Mouse (Mus musculus): ENCODE data around the gene Sebox. TPM values are rescaled to one million over a fixed set of nuclear protein-coding genes. Genes with fewer than 3 reads are reported as not detected.
A peak's percentile ranks its signal among the peaks of the same experiment; 100 is the strongest.

Sebox gene
- polyA plus RNA-seq, 1 experiment from 2014 or later = 0.16 TPM

- Histone ChIP-seq H3K36me3 (replicated peaks; ENCODE audit: insufficient read depth, low read length) (0 out of 2 replicates have a peak, but pooled peaks cover 2% of the 10 kb centered on the region), H3K27ac (ENCODE audit: low read depth) (peak overlapping the region; percentile 92), H3K9ac (replicated peaks) (peak overlapping the region; percentile 82), H3K4me2 (ENCODE audit: low read depth, low read length) (peak overlapping the region; percentile 99), H3K4me3 (ENCODE audit: low read depth, low read length) (peak overlapping the region; percentile 83), H3K9me3 (ENCODE audit: low read length) (no peaks in the 10 kb centered on the region), H3K27me3 (ENCODE audit: insufficient read depth, low read length) (no peaks in the 10 kb centered on the region), H3K4me1 (ENCODE audit: insufficient read depth) (peaks cover 21% of the 10 kb centered on the region)
- DNase-seq (no peak), ATAC-seq (peak; percentile 9; the same call in 1 of the 2 replicates)
- WGBS (ENCODE audit: insufficient replicate concordance) = 8% methylated on average over 5 of the region's 5 CpGs
- 0 out of 2 replicates have a peak, but pooled peaks have one; percentile 8 for TF ChIP-seq EP300 (IDR thresholded peaks at IDR 0.05; ENCODE audit: low read depth)
- no peak for TF ChIP-seq CTCF (IDR thresholded peaks at IDR 0.05; ENCODE audit: low read depth)
Observed at GRCm38 (mm10) chr11:78549491-78549987, 46.3 kb downstream of the Sebox start.

- H3K4me3 ChIP-seq (ENCODE audit: low read depth, low read length) = peak within 1 kb of the TSS; percentile 83
- H3K36me3 ChIP-seq (replicated peaks; ENCODE audit: insufficient read depth, low read length) = 0 out of 2 replicates have a peak, but pooled peaks cover 2% of the 10 kb centered on the region
- TF ChIP-seq CTCF (IDR thresholded peaks at IDR 0.05; ENCODE audit: low read depth) (peak; percentile 44), EP300 (IDR thresholded peaks at IDR 0.05; ENCODE audit: low read depth) (no peak; the same call in 1 of the 2 replicates)
- ATAC-seq (peak; percentile 99), DNase-seq (peak; percentile 96)
- peak within 1 kb of the TSS; percentile 99 for H3K4me2 ChIP-seq (ENCODE audit: low read depth, low read length)
- under 1% methylated on average over 60 of the region's 60 CpGs for WGBS (ENCODE audit: insufficient replicate concordance)
- peak within 1 kb of the TSS; percentile 92 for H3K27ac ChIP-seq (ENCODE audit: low read depth)
- no peaks in the 10 kb centered on the region for H3K27me3 ChIP-seq (ENCODE audit: insufficient read depth, low read length)
- H3K9ac ChIP-seq (replicated peaks) = peak within 1 kb of the TSS; percentile 82
- H3K4me1 ChIP-seq (ENCODE audit: insufficient read depth) = peaks cover 21% of the 10 kb centered on the region
- H3K9me3 ChIP-seq (ENCODE audit: low read length) = no peaks in the 10 kb centered on the region
Observed at GRCm38 (mm10) chr11:78550168-78551058, 47.2 kb downstream of the Sebox start, which contains the start of gene Tmem97. Gene Tmem97 (minus strand): TSS chr11:78550777.

- Histone ChIP-seq H3K4me3 (ENCODE audit: low read depth, low read length) (peak overlapping the region; percentile 83), H3K4me2 (ENCODE audit: low read depth, low read length) (peak overlapping the region; percentile 99), H3K36me3 (replicated peaks; ENCODE audit: insufficient read depth, low read length) (no peaks in the 10 kb centered on the region), H3K27ac (ENCODE audit: low read depth) (no peak overlapping the region), H3K4me1 (ENCODE audit: insufficient read depth) (peaks cover 23% of the 10 kb centered on the region), H3K9ac (replicated peaks) (no peak overlapping the region), H3K27me3 (ENCODE audit: insufficient read depth, low read length) (no peaks in the 10 kb centered on the region), H3K9me3 (ENCODE audit: low read length) (no peaks in the 10 kb centered on the region)
- ATAC-seq = no peak
- 31% methylated on average over 6 of the region's 6 CpGs for WGBS (ENCODE audit: insufficient replicate concordance)
- TF ChIP-seq EP300 (IDR thresholded peaks at IDR 0.05; ENCODE audit: low read depth) (no peak), CTCF (IDR thresholded peaks at IDR 0.05; ENCODE audit: low read depth) (no peak)
- DNase-seq = no peak
Observed at GRCm38 (mm10) chr11:78551059-78551398, 47.8 kb downstream of the Sebox start.

Other genes starting within 250 kb of the Sebox start
- 29.6 and 32.7 TPM in 2 replicates for gene 2610507B11Rik, start 241.7 kb upstream of the Sebox start, polyA plus RNA-seq (2015; fragmentation: Nextera tagmentation; extraction: Ambion mirVana)
- gene BC030499, start 212.6 kb upstream of the Sebox start, polyA plus RNA-seq (2015; fragmentation: Nextera tagmentation; extraction: Ambion mirVana) = 0.07 TPM in 1 of 2 replicates, not detected in the other
- 9.8 and 11.4 TPM in 2 replicates for gene Spag5, start 201.9 kb upstream of the Sebox start, polyA plus RNA-seq (2015; fragmentation: Nextera tagmentation; extraction: Ambion mirVana)
- gene Aldoc, start 180.5 kb upstream of the Sebox start, polyA plus RNA-seq (2015; fragmentation: Nextera tagmentation; extraction: Ambion mirVana) = 12.1 and 15.4 TPM in 2 replicates
- 33.1 and 34.6 TPM in 2 replicates for gene Pigs, start 175.0 kb upstream of the Sebox start, polyA plus RNA-seq (2015; fragmentation: Nextera tagmentation; extraction: Ambion mirVana)
- gene Unc119, start 160.0 kb upstream of the Sebox start, polyA plus RNA-seq (2015; fragmentation: Nextera tagmentation; extraction: Ambion mirVana) = 63.7 and 77.0 TPM in 2 replicates
- gene Foxn1, start 116.9 kb upstream of the Sebox start, polyA plus RNA-seq (2015; fragmentation: Nextera tagmentation; extraction: Ambion mirVana) = not detected in 2 replicates
- gene Slc13a2, start 81.2 kb upstream of the Sebox start, polyA plus RNA-seq (2015; fragmentation: Nextera tagmentation; extraction: Ambion mirVana) = 0.07 and 0.08 TPM in 2 replicates
- 20.5 and 22.3 TPM in 2 replicates for gene Slc46a1, start 37.8 kb upstream of the Sebox start, polyA plus RNA-seq (2015; fragmentation: Nextera tagmentation; extraction: Ambion mirVana)
- 0.14 and 0.21 TPM in 2 replicates for gene Sarm1, start 5.7 kb upstream of the Sebox start, polyA plus RNA-seq (2015; fragmentation: Nextera tagmentation; extraction: Ambion mirVana)
- gene Vtn, start 4.4 kb upstream of the Sebox start, polyA plus RNA-seq (2015; fragmentation: Nextera tagmentation; extraction: Ambion mirVana) = 2,013 and 2,040 TPM in 2 replicates
- gene Tmem199, start 8.7 kb downstream of the Sebox start, polyA plus RNA-seq (2015; fragmentation: Nextera tagmentation; extraction: Ambion mirVana) = 21.1 TPM in 2 replicates
- 94.2 and 96.6 TPM in 2 replicates for gene Poldip2, start 8.7 kb downstream of the Sebox start, polyA plus RNA-seq (2015; fragmentation: Nextera tagmentation; extraction: Ambion mirVana)
- gene Tnfaip1, start 32.9 kb downstream of the Sebox start, polyA plus RNA-seq (2015; fragmentation: Nextera tagmentation; extraction: Ambion mirVana) = 12.9 and 13.1 TPM in 2 replicates
- 82.3 and 85.1 TPM in 2 replicates for gene Ift20, start 32.9 kb downstream of the Sebox start, polyA plus RNA-seq (2015; fragmentation: Nextera tagmentation; extraction: Ambion mirVana)
- 79.2 and 81.5 TPM in 2 replicates for gene Tmem97, start 47.3 kb downstream of the Sebox start, polyA plus RNA-seq (2015; fragmentation: Nextera tagmentation; extraction: Ambion mirVana)
- gene Nlk, start 193.9 kb downstream of the Sebox start, polyA plus RNA-seq (2015; fragmentation: Nextera tagmentation; extraction: Ambion mirVana) = 5.2 and 6.1 TPM in 2 replicates
- 19.0 and 20.1 TPM in 2 replicates for gene Ccnq, start 248.3 kb downstream of the Sebox start, polyA plus RNA-seq (2015; fragmentation: Nextera tagmentation; extraction: Ambion mirVana)

Measured in liver, postnatal 0 days (tissue).